Mouse (Mus musculus) frontal cortex, adult (tissue): ENCODE data around the gene Akr1b10.
"Not testable (repeated sequence)": the region's sequence is repeated elsewhere in the genome, so short reads cannot be mapped to it uniquely, and the experiment has no call there.

Experiments
- ATAC-seq: cut with Nextera tagmentation; 2 replicates; pipeline ENCODE4 v1.9.2; 2017; ENCODE audit warnings: mild to moderate bottlenecking, moderate library complexity, mixed read lengths; ENCODE audit not compliant: low TSS enrichment

The Akr1b10 gene

GRCm38 (mm10) chr6:34384110-34384661, at the start of gene Akr1b10:
Gene Akr1b10, plus strand, starts transcription at chr6:34384218.
- peak; percentile 96 for ATAC-seq

- no peak for ATAC-seq
Observed at GRCm38 (mm10) chr6:34334673-34335072, 49.3 kb upstream of the Akr1b10 start.

- peak; percentile 64 for ATAC-seq
Observed at GRCm38 (mm10) chr6:34337799-34338198, 46.2 kb upstream of the Akr1b10 start.

- ATAC-seq: no peak
Observed at GRCm38 (mm10) chr6:34341991-34342390, 42.0 kb upstream of the Akr1b10 start.

- ATAC-seq: no peak
Observed at GRCm38 (mm10) chr6:34342476-34342875, 41.5 kb upstream of the Akr1b10 start.

GRCm38 (mm10) chr6:34343426-34343825, 40.6 kb upstream of the Akr1b10 start:
- no peak for ATAC-seq

DNA sequence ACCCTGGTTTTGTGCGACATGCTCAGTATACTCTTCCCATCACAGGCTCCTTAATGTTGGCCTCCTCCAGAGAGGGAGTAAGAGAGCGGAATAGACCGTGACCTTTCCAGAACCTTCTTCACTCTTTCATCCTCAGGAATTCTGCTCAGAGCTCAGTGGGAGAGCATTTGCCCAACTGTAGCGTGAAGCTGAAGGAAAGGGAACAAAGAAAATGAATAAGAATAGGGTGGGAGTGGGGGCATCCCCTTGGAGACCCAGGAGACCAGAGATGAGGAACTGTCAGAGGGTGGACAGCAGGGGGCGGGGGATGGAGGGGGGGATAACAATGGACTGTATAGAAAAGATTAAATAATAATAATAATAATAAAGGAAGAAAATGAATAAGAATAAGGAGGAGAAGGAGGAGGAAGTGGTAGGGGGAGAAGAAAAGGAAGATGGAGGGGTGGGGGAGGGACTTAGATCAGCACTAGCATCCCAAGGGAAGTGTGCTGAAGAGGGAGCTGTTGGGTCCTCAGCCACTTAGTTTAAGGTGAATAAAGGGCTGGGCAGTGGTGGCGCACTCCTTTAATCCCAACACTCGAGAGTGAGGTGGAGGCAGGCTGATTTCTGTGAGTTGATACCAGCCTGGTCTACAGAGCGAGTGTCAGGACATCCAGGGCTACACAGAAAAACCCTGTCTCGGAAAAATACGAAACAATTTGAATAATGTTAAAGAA, 39.7 kb upstream of the Akr1b10 start:
- no peak for ATAC-seq

DNA sequence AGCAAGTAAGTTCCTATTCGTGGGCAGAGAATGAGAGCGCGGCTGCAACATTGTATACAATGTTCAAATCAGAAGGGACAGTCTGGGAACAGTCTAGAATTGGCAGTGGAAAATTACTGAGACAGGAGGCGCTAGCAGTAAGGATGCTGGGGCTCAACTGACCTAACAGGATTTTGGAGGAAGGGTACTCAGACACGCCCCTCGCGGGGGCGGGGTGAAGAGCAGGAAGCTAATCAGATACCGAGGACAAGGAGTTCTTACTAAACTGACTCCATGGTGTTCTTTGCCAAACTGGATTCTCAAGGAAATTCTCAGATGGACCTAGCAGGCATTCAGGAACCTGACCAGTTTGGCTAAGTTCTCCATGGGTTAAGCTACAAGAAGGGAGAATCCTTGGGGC, 39.1 kb upstream of the Akr1b10 start:
- ATAC-seq: no peak

DNA sequence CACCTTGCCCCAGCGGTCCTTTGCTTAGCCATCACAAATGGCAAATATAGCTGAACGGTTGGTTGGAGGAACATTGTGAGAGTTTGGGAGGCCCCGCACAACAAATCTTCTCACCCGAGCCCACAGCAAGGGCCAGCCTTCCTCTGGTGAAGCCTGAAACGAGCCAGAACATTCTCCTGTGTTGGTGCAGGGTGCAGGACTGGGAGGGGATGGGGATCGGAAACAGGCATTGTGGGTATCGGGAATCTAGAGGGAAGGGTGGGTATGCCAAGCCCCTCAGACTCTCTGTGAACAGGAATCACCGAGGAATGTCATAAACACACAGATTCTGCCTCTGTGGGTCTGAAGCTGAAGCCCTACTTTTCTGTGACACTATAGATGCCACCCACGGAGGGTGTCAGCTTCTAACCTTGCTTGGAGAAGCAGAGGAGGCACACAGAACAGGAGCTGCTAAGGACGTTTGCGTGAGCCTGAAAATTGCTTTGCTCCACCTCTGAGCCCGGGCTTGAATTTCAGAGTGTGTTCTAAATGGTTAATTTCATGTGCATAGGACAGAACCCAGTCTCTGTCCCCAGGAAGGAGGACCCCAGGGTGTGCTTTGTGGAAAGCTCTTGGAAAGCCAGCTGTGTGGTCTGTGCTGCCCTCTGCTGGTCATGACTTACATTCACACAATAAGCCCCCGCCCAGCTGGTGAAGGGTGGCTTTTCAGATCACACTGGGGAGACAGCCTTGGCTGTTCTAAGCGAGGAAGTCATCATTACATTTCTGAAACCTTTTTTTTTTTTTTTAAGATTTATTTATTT, 37.7 kb upstream of the Akr1b10 start:
- peak; percentile 96 for ATAC-seq

- no peak for ATAC-seq
Observed at GRCm38 (mm10) chr6:34350037-34350699, 33.9 kb upstream of the Akr1b10 start.

DNA sequence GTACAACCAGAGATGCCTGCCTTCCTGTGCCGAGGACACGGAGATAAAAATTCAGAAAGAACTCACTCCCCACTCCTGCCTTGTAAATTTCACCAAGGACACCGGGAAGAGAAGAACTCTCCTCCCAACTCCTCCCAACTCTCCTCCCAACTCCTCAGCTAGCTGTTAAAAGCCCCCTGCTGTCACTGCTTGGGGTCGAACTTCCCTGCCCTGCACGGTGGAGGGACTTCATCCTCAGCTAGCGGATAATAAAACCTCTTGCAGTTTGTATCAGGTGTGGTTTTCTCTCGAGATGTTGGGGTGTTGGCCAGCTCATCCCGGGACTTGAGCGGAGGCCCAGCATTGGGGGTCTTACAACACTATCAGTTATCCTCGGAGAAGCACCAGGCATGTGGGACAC, 32.5 kb upstream of the Akr1b10 start:
- ATAC-seq: not testable (repeated sequence)

GRCm38 (mm10) chr6:34352401-34352800, 31.6 kb upstream of the Akr1b10 start:
- ATAC-seq: no peak

DNA sequence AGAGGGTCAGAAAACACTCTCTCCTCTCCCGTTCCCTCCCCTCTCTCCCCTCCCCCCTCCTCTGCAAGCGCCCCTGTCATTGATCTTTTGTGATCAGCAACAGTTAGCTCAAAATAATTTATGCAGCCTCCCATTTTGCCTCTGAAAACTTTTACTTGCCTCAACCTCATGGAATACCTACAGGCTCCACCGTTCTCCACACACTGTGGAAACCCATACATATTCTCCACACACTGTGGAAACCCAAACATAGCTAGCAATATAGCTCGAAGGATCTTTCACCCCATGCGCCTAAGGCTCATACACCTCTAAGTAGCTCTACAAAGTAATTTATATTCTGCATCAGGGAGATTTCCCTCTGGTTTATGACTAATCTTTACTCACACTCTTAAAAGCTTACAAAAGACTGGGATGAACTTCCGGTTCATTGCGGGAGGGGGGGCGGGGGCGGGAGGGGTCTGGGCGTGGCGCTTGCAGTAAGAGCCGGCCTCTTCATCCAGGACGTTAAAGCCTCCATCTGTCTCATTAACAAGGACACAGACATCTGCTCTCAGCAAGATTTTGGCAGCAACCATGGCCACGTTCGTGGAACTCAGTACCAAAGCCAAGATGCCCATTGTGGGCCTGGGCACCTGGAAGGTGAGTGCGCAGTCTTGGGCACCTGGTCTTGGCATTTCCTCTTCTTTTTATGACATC, 30.2 kb upstream of the Akr1b10 start, which contains the start of gene Akr1b8:
Akr1b8 (plus strand) TSS at position 462 of the 696 bp plus-strand sequence.
- ATAC-seq: no peak

DNA sequence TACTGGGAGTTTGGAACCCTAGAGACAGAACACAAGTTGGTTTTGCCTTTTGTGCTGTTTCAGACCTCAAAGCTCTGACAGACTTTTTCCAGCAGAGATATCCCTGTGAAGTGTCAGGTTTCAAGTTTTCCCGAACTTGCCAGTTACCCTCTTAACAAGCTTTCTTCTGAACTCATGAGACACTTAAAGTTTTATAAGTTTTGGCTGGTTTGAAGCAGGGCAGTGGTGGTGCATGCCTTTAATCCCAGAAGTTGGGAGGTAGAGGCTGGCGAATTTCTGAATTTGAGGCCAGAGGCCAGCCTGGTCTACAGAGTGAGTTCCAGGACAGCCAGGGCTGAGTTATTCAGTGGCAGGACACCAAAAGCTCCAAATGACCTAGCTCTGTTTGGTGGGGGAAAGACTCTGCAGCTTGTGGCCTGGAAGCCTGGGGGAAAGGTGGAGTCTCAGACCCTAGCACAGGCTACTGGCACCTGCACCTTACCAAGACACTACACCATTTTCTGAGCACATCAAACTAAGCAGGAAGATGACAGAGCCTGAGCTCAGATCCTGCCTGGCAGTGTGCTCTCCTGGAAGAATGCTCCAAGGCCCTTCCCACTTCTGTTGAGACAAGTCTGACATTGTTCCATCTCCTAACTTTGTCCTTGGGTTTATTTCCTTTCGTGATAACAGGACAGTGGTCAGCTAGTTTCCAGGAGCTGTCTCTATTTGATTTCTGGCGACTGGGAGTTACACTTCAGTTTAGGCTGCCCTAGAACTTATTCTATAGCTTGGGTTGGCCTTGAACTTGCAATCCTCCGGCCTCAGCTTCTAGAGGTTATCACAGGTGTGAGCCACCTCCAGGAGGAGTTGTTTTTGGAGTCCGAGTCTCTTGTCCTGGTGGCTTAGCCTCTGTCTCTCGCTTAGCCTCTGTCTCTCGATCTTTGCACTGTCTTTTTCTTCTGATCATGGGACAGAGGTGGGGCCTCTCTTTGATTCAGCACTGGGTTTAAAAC, 29.4 kb upstream of the Akr1b10 start:
- ATAC-seq: no peak

DNA sequence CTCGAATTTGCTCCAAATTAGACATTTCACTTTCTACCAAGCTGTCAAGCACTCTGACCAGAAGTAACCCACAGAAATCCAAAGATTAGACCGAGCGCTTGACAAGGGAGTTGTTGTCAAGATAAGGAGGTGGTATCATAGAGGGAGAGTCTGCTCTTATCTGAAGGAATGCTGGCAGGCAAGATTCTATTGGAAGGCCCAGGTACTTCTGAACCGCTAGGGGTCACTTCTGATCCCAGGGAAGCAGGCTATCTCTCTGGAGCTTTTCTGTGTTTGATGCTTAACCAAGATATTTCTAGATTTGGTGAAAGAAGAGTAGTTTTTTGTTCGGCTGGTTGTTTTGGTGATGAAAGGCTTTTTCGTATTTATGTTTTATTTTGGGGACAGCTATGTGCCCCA, 28.7 kb upstream of the Akr1b10 start:
- no peak for ATAC-seq

DNA sequence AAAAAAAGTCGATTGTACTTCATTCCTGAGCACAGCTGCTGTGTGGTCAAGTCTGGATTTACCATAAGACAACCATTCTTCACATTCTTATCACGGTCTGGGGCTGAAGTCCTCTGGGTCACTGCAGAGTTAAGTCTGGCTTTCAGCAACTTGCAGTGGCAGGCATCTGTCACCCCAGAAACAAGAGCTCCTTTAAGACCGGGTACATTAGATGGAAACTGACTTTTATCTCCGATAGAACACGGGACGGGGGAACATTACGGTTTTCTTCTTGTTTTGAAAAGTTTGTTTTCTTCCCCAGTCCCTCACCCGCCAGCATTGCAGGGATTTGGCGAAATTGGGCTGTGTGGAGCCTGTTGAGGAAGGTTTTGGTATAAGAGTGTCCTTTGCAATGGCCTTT, 28.2 kb upstream of the Akr1b10 start:
- ATAC-seq: no peak

GRCm38 (mm10) chr6:34364217-34365136, 19.5 kb upstream of the Akr1b10 start:
- no peak for ATAC-seq

- no peak for ATAC-seq
Observed at GRCm38 (mm10) chr6:34367998-34368397, 16.0 kb upstream of the Akr1b10 start.

DNA sequence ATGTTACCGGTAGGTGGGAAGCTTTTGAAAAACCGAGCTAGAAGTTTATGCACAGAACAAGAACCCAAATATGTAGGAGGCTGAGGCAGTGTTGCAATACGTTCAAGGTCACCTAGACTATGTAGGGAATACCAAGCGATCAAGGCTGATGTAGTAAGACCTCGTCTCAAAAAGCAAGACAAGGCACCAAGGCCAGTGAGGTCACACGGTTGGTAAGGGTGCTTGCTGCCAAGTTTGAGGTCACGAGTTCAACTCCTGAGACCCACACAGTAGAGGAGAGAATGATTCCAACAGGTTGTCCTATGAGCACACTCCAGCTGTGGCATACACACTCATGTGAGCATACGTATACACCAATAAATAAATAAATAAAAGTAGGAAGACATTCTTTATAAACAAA, 13.9 kb upstream of the Akr1b10 start:
- no peak for ATAC-seq
